Mouse (Mus musculus) olfactory bulb, adult 2 months (tissue): ENCODE measurements around the gene Nelfe.

Experiments
- CTCF ChIP-seq: fragments of 200-500 bp; IDR thresholded peaks from 2 replicates; pipeline ENCODE4 v1.5.1; 2012; ENCODE audit warnings: low read depth, mild to moderate bottlenecking, low read length, moderate library complexity; ENCODE audit not compliant: insufficient read depth
- POLR2A ChIP-seq: fragments of 200-500 bp; IDR thresholded peaks from 2 replicates; pipeline ENCODE4 v1.6.1; 2012; ENCODE audit warnings: mild to moderate bottlenecking, low read depth, low read length, moderate library complexity; ENCODE audit not compliant: insufficient read depth

DNA sequence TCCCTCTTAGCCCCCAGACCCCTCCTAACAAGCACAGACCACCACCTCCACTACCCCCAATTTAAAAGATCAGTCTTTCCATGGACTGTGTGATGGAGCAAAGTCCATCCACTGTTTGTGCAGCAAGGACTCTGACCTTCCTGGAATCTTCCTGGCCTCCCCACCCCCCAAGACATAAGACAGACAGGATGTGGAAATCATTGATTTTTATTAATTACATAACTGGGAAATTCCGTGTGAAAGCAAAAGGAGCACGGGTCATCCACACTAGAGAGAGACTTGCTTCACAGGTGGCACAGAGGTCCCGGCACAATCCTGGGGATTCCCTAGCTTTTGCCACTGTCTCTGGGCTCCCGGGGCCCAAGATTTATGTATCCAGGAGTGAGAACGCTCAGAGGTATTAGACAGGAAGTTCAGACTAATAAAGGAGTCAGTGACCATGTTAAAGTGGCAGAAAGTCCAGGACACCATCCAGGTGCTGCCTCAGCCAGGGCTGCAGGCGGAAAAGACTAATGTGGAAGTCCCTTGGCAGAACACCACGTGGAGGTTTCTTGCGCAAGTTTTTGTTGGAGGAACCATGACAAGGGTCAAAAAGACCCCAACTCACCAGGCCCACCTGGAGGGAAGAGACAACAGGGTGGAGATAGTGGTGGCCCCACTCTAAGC is 12.4 kb downstream of the Nelfe start, which contains the start of gene Cfb:
- TF ChIP-seq POLR2A = no peak
- no peak for TF ChIP-seq CTCF
